Mouse (Mus musculus) liver, embryonic 13.5 days (tissue): ENCODE results near the gene Crocc. TPM values are rescaled to one million over a fixed set of nuclear protein-coding genes. Genes with fewer than 3 reads are reported as not detected.

Experiments
- ATAC-seq: fragments of 200-750 bp; cut with Nextera tagmentation; 2 replicates; pipeline ENCODE4 v1.8.0; 2017; ENCODE audit warnings: low read depth, mild to moderate bottlenecking, moderate number of reproducible peaks, moderate library complexity
- DNase-seq: peaks from one replicate; pipeline ENCODE4 v3.0.0; 2022
- H3K27ac ChIP-seq: fragments of 300-500 bp; sonication (generic); 2 replicates; pipeline ENCODE4 v1.5.1; 2015; ENCODE audit warnings: moderate library complexity, mild to moderate bottlenecking, inconsistent platforms
- H3K27me3 ChIP-seq: fragments of 300-500 bp; sonication (generic); 2 replicates; pipeline ENCODE4 v1.6.1; 2015; ENCODE audit warnings: mild to moderate bottlenecking, inconsistent platforms
- H3K36me3 ChIP-seq: fragments of 300-500 bp; sonication (generic); 2 replicates; pipeline ENCODE4 v1.6.1; 2015; ENCODE audit warnings: mild to moderate bottlenecking, inconsistent platforms
- H3K4me1 ChIP-seq: fragments of 300-500 bp; sonication (generic); replicated peaks from 2 replicates; pipeline ENCODE4 v1.6.1; 2015; ENCODE audit warnings: inconsistent platforms
- H3K4me2 ChIP-seq: fragments of 300-500 bp; sonication (generic); 2 replicates; pipeline ENCODE4 v1.6.1; 2015; ENCODE audit warnings: inconsistent platforms, mild to moderate bottlenecking, moderate library complexity
- H3K4me3 ChIP-seq: fragments of 300-500 bp; sonication (generic); replicated peaks from 2 replicates; pipeline ENCODE4 v1.5.1; 2015; ENCODE audit warnings: mild to moderate bottlenecking, inconsistent platforms
- H3K9ac ChIP-seq: fragments of 300-500 bp; sonication (generic); 2 replicates; pipeline ENCODE4 v1.6.1; 2015; ENCODE audit warnings: mild to moderate bottlenecking, inconsistent platforms
- H3K9me3 ChIP-seq: fragments of 300-500 bp; sonication (generic); replicated peaks from 2 replicates; pipeline ENCODE4 v1.6.1; 2016; ENCODE audit warnings: inconsistent platforms
- whole genome bisulfite sequencing: fragments of 180-500 bp; shearing (Covaris S2); methylation state at CpG from one replicate; pipeline ENCODE4 v1.1.7; 2015; ENCODE audit not compliant: insufficient replicate concordance; 5-methylcytosine and 5-hydroxymethylcytosine counted together
- polyA plus RNA-seq: library from polyadenylated mRNA; unstranded; fragments of >200 nt; fragmentation: Nextera tagmentation; extraction: Ambion mirVana; gene quantifications from 2 replicates; pipeline ENCODE4 v1.2.1, GENCODE M21; 2015

Crocc gene
- polyA plus RNA-seq: 0.48 and 0.59 TPM in 2 replicates

DNA sequence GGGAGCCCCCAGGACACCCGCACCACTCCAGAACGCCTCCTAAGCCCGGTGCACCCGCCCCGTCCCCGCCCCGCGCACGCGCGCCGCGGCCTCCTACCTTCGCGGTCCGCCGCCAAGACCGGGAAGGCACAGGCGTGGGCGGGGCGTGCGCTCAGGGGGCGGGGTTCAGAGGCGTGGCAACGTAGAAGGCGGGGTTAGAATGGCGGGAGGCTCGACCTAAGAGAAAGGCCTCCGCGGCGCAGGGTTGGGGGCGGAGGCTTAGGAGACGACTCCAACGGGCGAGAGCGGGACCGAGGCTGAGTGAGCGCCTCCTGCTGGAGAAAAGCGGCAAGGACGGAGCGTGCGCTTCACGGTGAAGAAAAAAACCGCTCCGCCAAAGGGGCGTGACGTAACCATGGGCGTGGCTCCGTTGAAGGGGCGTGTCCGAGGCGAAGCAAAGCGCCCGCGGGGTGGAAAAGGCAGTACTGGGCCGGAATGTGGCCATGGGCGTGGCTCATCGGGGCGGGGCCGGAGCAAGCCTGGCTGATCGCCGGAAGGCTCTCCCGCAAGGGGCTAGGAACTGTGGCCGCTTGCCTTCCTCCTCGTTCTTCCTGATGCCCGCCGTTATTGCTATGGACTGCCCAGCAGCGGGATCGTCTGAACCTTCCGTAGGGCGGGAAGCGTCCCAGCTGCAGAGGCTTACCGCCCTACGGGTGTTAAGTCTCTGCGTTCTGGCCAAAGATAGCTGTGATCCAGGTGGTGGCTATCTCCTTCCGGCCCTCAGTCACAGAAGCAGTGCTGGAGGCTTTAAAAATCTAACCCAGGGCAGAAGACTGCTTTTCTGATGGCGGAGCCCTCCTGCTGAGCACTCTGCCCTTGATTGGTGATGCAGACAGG lies at the start of gene Crocc:
Gene Crocc, minus strand, starts transcription at position 125 of the 876 bp plus-strand sequence.
- H3K4me3 ChIP-seq: peak within 1 kb of the TSS; percentile 69
- peak; percentile 92 for DNase-seq
- H3K36me3 ChIP-seq: peaks cover 11% of the 10 kb centered on the region

DNA sequence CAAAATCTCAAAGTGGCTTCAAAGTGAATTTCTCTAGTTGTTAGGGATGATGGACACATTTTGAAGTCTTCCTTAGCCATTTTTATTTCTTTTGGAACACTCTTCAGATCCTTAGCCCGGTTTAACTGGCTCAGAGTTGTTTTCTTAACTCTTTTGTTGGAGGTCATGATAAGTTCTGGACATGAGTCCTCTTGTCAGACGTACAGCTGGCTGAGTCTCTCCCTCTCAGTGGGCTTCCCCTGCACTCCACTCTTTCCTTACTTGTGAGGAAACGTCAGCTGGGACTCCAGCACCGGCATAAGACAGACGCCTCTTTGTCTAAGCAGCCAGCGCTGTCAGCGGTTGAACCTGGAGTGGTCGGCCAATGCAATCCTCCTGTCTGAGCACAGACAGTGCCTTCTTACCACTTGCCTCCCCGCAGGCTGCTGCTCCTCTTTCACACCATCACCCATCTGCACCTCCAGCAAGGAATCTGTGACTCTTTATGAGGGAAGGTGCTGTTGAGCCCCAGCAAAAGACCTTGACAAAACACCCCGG lies 47.9 kb upstream of the Crocc start:
- WGBS: 52% methylated on average over 10 of the region's 10 CpGs
- Histone ChIP-seq H3K4me1 (no peaks in the 10 kb centered on the region), H3K27me3 (no peaks in the 10 kb centered on the region), H3K27ac (no peak overlapping the region), H3K9ac (no peak overlapping the region), H3K4me3 (no peak overlapping the region), H3K4me2 (no peak overlapping the region), H3K9me3 (no peaks in the 10 kb centered on the region; the same call in 1 of the 2 replicates), H3K36me3 (peaks cover 34% of the 10 kb centered on the region)
- DNase-seq: no peak
- ATAC-seq: no peak

More for the DNA sequence above, at the start of gene Crocc:
- Histone ChIP-seq H3K4me2 (peak within 1 kb of the TSS; percentile 93), H3K27me3 (no peaks in the 10 kb centered on the region), H3K9ac (peak within 1 kb of the TSS; percentile 76), H3K9me3 (no peaks in the 10 kb centered on the region), H3K4me1 (peaks cover 22% of the 10 kb centered on the region), H3K27ac (peak within 1 kb of the TSS; percentile 82)
- WGBS: under 1% methylated on average over 77 of the region's 77 CpGs
- peak; percentile 90 for ATAC-seq

DNA sequence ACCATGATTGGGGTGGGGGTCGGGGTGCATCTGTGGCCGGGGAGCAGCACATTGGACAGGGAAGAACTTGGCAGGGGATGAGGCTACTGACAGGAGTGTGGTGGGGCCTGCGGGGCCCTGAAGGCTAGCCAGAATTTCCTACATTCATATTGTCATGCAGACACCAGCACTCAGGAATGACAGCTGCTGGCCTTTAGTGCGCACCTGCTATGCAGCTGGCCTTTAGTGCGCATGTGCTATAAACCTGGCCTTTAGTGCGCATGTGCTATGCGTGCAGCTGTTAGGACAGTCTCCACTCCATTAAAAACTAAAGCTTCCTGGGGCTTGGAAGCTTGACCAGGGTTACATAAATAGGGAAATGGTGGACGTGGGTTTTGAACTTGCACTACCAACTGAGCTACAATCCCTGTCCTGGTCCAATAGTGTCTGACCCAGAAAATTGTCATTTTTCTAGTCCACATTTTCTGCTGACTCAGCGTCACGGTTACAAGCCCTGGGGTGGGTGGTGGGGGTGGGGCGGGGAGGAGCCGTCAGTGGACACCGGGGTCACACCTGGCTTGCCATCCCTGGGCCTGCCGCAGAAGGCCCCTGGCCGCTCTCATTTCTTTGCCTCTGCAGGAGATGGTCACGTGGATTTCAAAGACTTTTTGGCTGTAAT lies 46.3 kb upstream of the Crocc start:
- no peaks in the 10 kb centered on the region for H3K27me3 ChIP-seq
- H3K4me3 ChIP-seq: no peak overlapping the region
- no peaks in the 10 kb centered on the region; the same call in 1 of the 2 replicates for H3K9me3 ChIP-seq
- H3K36me3 ChIP-seq: peaks cover 19% of the 10 kb centered on the region
- no peaks in the 10 kb centered on the region for H3K4me1 ChIP-seq
- 69% methylated on average over 16 of the region's 16 CpGs for WGBS
- ATAC-seq: no peak
- no peak overlapping the region for H3K27ac ChIP-seq
- no peak overlapping the region for H3K4me2 ChIP-seq
- no peak overlapping the region for H3K9ac ChIP-seq
- no peak for DNase-seq

DNA sequence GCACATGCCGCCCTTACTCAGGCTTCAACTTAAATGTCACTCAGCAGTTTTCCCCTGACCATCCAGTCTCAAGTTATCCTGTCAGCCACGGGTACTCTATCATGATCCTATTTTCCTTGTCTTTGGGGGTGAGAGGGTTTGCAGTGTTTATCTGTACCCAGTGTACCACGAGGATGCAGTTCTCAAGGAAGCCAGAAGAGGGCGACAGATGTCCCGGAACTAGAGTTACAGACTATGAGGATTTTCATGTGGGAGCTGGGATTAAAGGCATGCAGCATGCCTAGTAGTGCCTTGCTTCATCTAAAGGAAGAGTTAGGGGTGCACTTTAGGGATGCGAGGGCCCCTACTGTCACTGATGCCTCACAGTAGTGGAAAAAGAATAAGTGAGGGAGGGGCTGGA lies 41.5 kb upstream of the Crocc start:
- DNase-seq (peak; percentile 20), ATAC-seq (no peak)
- Histone ChIP-seq H3K27ac (no peak overlapping the region), H3K27me3 (no peaks in the 10 kb centered on the region), H3K4me3 (no peak overlapping the region), H3K4me2 (no peak overlapping the region), H3K36me3 (no peaks in the 10 kb centered on the region), H3K4me1 (peaks cover 29% of the 10 kb centered on the region), H3K9ac (no peak overlapping the region), H3K9me3 (no peaks in the 10 kb centered on the region)
- WGBS: 50% methylated on average over 6 of the region's 6 CpGs

DNA sequence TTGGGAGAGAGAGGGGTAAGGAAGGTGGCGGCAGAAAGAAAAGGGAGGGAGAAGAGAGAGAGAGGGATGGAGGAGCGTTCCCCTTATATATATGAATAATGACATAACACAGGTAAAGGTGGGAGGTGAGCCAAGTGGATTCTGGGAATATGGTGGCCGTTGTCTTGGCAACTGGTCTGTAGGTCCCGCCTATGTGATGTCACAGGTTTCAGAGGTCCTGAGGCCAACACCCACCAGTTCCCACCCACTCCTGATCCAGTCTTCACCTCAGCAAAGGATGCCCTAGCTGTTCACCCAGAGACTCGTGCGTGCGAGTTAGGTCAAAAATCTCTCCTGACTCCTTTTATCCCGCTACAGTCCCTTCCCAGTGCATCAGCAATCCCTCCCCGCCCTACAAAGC lies 40.9 kb upstream of the Crocc start:
- peaks cover 33% of the 10 kb centered on the region for H3K4me1 ChIP-seq
- DNase-seq (no peak), ATAC-seq (no peak)
- WGBS: 80% methylated on average over 9 of the region's 9 CpGs
- no peak overlapping the region for H3K4me2 ChIP-seq
- H3K9me3 ChIP-seq: no peaks in the 10 kb centered on the region
- no peak overlapping the region for H3K27ac ChIP-seq
- H3K27me3 ChIP-seq: no peaks in the 10 kb centered on the region
- H3K36me3 ChIP-seq: no peaks in the 10 kb centered on the region
- H3K4me3 ChIP-seq: no peak overlapping the region
- no peak overlapping the region for H3K9ac ChIP-seq

DNA sequence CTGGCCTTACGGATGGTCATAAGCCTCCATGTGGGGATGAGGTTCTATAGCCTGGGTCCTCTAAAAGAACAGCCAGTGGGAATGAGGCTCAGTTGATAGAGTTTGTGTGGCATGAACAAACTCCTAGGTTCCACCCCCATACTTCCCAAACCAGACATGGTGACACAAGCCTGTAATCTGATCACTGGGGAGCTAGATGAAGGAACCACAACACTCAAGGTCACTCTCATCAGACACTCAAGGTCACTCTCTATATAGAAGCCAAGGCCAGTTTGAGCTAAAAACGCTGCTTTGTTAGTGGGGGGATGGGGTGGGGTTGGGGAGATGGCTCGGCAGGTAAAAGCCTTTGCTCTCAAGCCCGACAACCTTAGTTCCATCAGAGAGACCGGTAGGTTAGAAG lies 39.6 kb upstream of the Crocc start:
- WGBS: 72% methylated on average over 5 of the region's 5 CpGs
- H3K4me1 ChIP-seq: peaks cover 33% of the 10 kb centered on the region
- H3K9me3 ChIP-seq: no peaks in the 10 kb centered on the region
- H3K4me3 ChIP-seq: no peak overlapping the region
- no peaks in the 10 kb centered on the region for H3K27me3 ChIP-seq
- H3K4me2 ChIP-seq: no peak overlapping the region
- ATAC-seq (no peak), DNase-seq (no peak)
- H3K27ac ChIP-seq: no peak overlapping the region
- no peaks in the 10 kb centered on the region for H3K36me3 ChIP-seq
- no peak overlapping the region for H3K9ac ChIP-seq

DNA sequence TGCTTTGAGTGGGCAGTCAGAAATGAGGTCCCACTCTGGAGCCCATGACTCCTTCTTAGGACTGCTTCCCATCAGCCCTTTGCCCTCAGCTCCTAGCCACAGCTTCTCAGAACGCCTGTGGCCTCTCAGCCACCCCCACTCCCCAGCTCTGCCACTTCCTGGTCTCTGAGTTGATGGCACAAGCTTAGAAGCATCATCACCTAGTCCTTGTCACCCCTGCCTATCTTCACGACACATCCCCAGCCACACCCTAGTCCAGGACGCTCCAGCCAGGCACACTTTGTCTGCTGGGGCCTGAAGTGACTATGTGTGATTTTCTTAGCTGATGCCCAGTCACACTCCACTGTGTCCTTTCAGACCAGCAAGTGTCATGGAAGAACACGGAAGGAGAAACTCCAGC lies 38.6 kb upstream of the Crocc start:
- peak overlapping the region; percentile 1; the same call in 1 of the 2 replicates for H3K4me2 ChIP-seq
- peak; percentile 78 for ATAC-seq
- WGBS: 13% methylated on average over 4 of the region's 4 CpGs

DNA sequence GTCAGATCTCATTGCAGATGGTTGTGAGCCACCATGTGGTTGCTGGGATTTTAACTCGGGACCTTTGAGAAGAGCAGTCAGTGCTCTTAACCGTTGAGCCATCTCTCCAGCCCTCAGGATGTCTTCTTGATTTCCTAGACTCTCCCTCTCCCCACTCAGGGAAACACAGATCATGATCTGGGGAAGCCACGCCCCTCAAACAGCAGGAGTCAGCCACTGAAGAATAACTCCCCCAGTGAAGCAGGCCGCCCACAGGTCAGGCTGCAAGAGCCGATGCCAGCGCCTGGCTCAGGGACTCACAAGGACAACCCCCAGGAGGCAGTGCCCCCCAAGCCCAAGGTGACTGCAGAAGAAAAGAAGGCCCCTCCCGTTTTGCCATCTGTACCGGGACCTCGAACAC lies 36.4 kb upstream of the Crocc start:
- H3K27me3 ChIP-seq: no peaks in the 10 kb centered on the region

More for the DNA sequence above, 38.6 kb upstream of the Crocc start:
- no peak overlapping the region for H3K4me3 ChIP-seq
- H3K36me3 ChIP-seq: no peaks in the 10 kb centered on the region
- no peak overlapping the region; the same call in 1 of the 2 replicates for H3K9ac ChIP-seq
- H3K9me3 ChIP-seq: no peaks in the 10 kb centered on the region
- DNase-seq: no peak
- H3K4me1 ChIP-seq: peaks cover 33% of the 10 kb centered on the region
- H3K27me3 ChIP-seq: no peaks in the 10 kb centered on the region
- H3K27ac ChIP-seq: peak overlapping the region; percentile 61; the same call in 1 of the 2 replicates

DNA sequence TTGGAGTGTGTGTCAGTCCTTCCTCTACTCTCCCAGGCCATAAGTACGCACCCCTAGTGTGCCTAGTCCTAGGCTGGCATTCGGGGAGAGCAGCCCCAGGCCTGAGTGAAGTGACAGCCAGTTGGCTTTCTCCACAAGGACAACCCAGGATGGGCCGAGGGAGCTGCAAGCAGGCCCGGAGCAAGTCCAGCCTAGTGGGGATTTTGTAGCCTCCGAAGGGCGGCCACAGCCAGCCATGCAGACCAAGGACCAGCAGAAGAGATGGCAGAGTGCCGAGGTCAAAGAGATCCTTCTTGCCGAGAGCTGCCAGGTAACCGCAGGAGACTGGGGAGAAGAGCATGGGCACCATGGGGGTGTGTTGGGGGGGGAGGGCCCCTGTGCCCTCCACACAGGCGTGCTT lies 34.7 kb upstream of the Crocc start:
- Histone ChIP-seq H3K4me2 (no peak overlapping the region), H3K27ac (no peak overlapping the region), H3K27me3 (no peaks in the 10 kb centered on the region), H3K4me1 (peaks cover 28% of the 10 kb centered on the region), H3K9ac (no peak overlapping the region), H3K4me3 (no peak overlapping the region), H3K36me3 (no peaks in the 10 kb centered on the region), H3K9me3 (no peaks in the 10 kb centered on the region)
- ATAC-seq: no peak
- DNase-seq: no peak
- 69% methylated on average over 10 of the region's 10 CpGs for WGBS

More for the DNA sequence above, 36.4 kb upstream of the Crocc start:
- ATAC-seq (no peak), DNase-seq (no peak)
- H3K4me1 ChIP-seq: peaks cover 33% of the 10 kb centered on the region
- no peaks in the 10 kb centered on the region for H3K9me3 ChIP-seq
- no peak overlapping the region for H3K4me3 ChIP-seq
- no peak overlapping the region for H3K9ac ChIP-seq
- no peaks in the 10 kb centered on the region for H3K36me3 ChIP-seq
- H3K4me2 ChIP-seq: no peak overlapping the region
- H3K27ac ChIP-seq: no peak overlapping the region
- WGBS: 31% methylated on average over 9 of the region's 9 CpGs

DNA sequence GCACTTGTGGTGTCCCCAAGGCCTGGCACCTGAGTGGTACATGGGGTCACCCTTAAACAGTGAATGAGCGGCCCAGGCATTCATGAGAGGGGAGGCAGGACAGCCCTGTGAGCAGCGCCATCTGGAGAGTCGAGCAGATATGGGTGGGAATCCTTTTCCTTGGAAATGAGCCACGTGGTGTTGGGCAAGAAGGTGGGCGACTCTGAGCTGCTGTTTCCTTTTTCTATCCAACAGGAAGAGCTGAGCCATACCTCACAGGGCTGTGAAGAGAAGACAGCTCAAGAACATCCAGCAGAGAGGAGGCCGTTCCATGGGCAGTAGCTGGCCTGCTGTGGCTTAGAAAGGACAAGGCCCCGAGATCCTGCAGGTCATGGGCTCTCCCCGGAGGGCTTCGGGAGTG lies 28.4 kb upstream of the Crocc start:
- 61% methylated on average over 9 of the region's 9 CpGs for WGBS
- Histone ChIP-seq H3K9ac (no peak overlapping the region), H3K27ac (no peak overlapping the region), H3K4me2 (no peak overlapping the region), H3K4me1 (peaks cover 22% of the 10 kb centered on the region), H3K9me3 (no peaks in the 10 kb centered on the region), H3K36me3 (no peaks in the 10 kb centered on the region), H3K27me3 (no peaks in the 10 kb centered on the region), H3K4me3 (no peak overlapping the region)
- ATAC-seq: no peak
- no peak for DNase-seq

DNA sequence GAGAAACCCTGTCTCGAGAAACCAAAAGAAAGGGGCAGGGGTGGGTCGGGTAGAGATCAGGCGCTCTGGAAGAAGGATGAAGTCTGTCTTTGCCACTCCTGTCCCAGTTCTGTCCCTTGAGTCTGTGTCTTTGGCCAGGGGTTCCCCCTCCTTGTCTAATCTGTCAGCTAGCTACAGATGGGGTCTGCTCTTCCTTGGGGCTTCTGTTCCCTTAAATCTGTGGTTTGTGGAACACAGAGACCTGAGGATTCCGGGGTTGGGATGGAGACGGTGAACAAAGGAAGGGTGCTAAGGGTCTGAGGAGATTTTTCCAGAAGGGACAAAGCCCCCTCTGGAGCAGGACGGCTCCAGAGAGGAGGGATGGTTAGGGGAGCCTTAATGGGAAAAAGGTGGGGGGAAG lies 27.7 kb upstream of the Crocc start, which contains the start of gene Spata21:
Gene Spata21, plus strand, starts transcription at position 301 of the 400 bp plus-strand sequence.
- peaks cover 22% of the 10 kb centered on the region for H3K4me1 ChIP-seq
- 72% methylated on average over 6 of the region's 6 CpGs for whole genome bisulfite sequencing
- no peaks in the 10 kb centered on the region for H3K27me3 ChIP-seq
- H3K27ac ChIP-seq: no peak within 1 kb of the TSS; the same call in 1 of the 2 replicates
- DNase-seq (no peak), ATAC-seq (no peak)
- no peaks in the 10 kb centered on the region for H3K36me3 ChIP-seq
- H3K9ac ChIP-seq: no peak within 1 kb of the TSS
- no peak within 1 kb of the TSS for H3K4me3 ChIP-seq
- no peak within 1 kb of the TSS for H3K4me2 ChIP-seq
- no peaks in the 10 kb centered on the region for H3K9me3 ChIP-seq
